Mouse (Mus musculus): ENCODE results near the gene P2rx6.
A peak's percentile ranks its signal among the peaks of the same experiment; 100 is the strongest.

The P2rx6 gene

GRCm38 (mm10) chr16:17561751-17562208 lies at the start of gene P2rx6:
P2rx6 (plus strand) TSS chr16:17561885.
- DNase-seq: peak; percentile 67

- DNase-seq: no peak
Measured at GRCm38 (mm10) chr16:17518910-17519309, 42.8 kb upstream of the P2rx6 start.

- DNase-seq: no peak
Measured at GRCm38 (mm10) chr16:17524156-17524555, 37.5 kb upstream of the P2rx6 start.

- no peak for DNase-seq
Measured at GRCm38 (mm10) chr16:17525524-17525923, 36.2 kb upstream of the P2rx6 start.

- no peak for DNase-seq
Measured at GRCm38 (mm10) chr16:17526223-17526622, 35.5 kb upstream of the P2rx6 start.

- DNase-seq: no peak
Measured at GRCm38 (mm10) chr16:17527606-17528005, 34.1 kb upstream of the P2rx6 start.

GRCm38 (mm10) chr16:17528276-17528675 lies 33.4 kb upstream of the P2rx6 start:
- no peak for DNase-seq

GRCm38 (mm10) chr16:17529981-17530586 lies 31.6 kb upstream of the P2rx6 start:
- DNase-seq: no peak

- peak; percentile 99 for DNase-seq
Measured at GRCm38 (mm10) chr16:17530640-17531288, 30.9 kb upstream of the P2rx6 start, which contains the start of gene Thap7. Thap7 (minus strand) TSS chr16:17531136.

- DNase-seq: peak; percentile 32
Measured at GRCm38 (mm10) chr16:17532271-17532670, 29.4 kb upstream of the P2rx6 start.

- DNase-seq: no peak
Measured at GRCm38 (mm10) chr16:17532676-17533329, 28.9 kb upstream of the P2rx6 start.

- DNase-seq: no peak
Measured at GRCm38 (mm10) chr16:17536584-17536983, 25.1 kb upstream of the P2rx6 start.

GRCm38 (mm10) chr16:17542632-17543031 lies 19.1 kb upstream of the P2rx6 start:
- no peak for DNase-seq

GRCm38 (mm10) chr16:17552837-17553236 lies 8.8 kb upstream of the P2rx6 start:
- no peak for DNase-seq

- DNase-seq: peak; percentile 83
Measured at GRCm38 (mm10) chr16:17553910-17554685, 7.6 kb upstream of the P2rx6 start.

- DNase-seq: peak; percentile 67
Measured at GRCm38 (mm10) chr16:17554702-17555101, 7.0 kb upstream of the P2rx6 start.

- no peak for DNase-seq
Measured at GRCm38 (mm10) chr16:17556180-17556579, 5.5 kb upstream of the P2rx6 start.

- no peak for DNase-seq
Measured at GRCm38 (mm10) chr16:17556907-17557306, 4.8 kb upstream of the P2rx6 start.

- peak; percentile 76 for DNase-seq
Measured at GRCm38 (mm10) chr16:17557947-17558480, 3.7 kb upstream of the P2rx6 start.

GRCm38 (mm10) chr16:17558811-17559210 lies 2.9 kb upstream of the P2rx6 start:
- DNase-seq: peak; percentile 46

GRCm38 (mm10) chr16:17559396-17560027 lies 2.2 kb upstream of the P2rx6 start:
- no peak for DNase-seq

- peak; percentile 85 for DNase-seq
Measured at GRCm38 (mm10) chr16:17561128-17561750, 446 bp upstream of the P2rx6 start, which contains the start of gene Lrrc74b. Lrrc74b (minus strand) TSS chr16:17561247.

Measured in embryo, embryonic 11 days (tissue).